Mouse (Mus musculus) thymus, adult 2 months (tissue): ENCODE data around the gene Gm14226.

ENCODE experiments used
- CTCF ChIP-seq: fragments of 200-500 bp; IDR thresholded peaks from 2 replicates; pipeline ENCODE4 v1.5.1; 2012; ENCODE audit warnings: mild to moderate bottlenecking, control low read depth, low read length, moderate library complexity, borderline replicate concordance; ENCODE audit not compliant: control insufficient read depth, poor library complexity, insufficient read depth; ENCODE audit errors: extremely low read depth
- POLR2A ChIP-seq: fragments of 200-500 bp; IDR thresholded peaks from 2 replicates; pipeline ENCODE4 v1.6.1; 2012; ENCODE audit warnings: mild to moderate bottlenecking, low read length, control low read depth, moderate library complexity; ENCODE audit not compliant: control insufficient read depth, poor library complexity, insufficient read depth; ENCODE audit errors: extremely low read depth

- no peak for TF ChIP-seq CTCF
- TF ChIP-seq POLR2A = no peak
These were observed 26.5 kb downstream of the Gm14226 start for GRCm38 (mm10) chr2:155044542-155044941.
